Mouse (Mus musculus): ENCODE data around the gene Gatd1. TPM values are rescaled to one million over a fixed set of nuclear protein-coding genes. Genes with fewer than 3 reads are reported as not detected.
A peak's percentile ranks its signal among the peaks of the same experiment; 100 is the strongest.

Gene Gatd1
- polyA plus RNA-seq, 1 experiment, result 33.6 TPM

GRCm38 (mm10) chr7:141381068-141381835 lies 32.7 kb downstream of the Gatd1 start:
- Histone ChIP-seq H3K4me3 (replicated peaks; ENCODE audit: control insufficient read depth, low read depth, low read length) (no peak overlapping the region), H3K27ac (ENCODE audit: control insufficient read depth, insufficient read depth, low read depth, low read length, poor library complexity) (peak overlapping the region; percentile 2; the same call in 1 of the 2 replicates), H3K4me1 (ENCODE audit: control insufficient read depth, insufficient read depth, low read length) (peaks cover 3% of the 10 kb centered on the region; the same call in 1 of the 2 replicates)
- WGBS, result 48% methylated on average over 4 of the region's 4 CpGs
- TF ChIP-seq POLR2A (IDR thresholded peaks at IDR 0.05; ENCODE audit: borderline replicate concordance, control insufficient read depth, low read depth, low read length), result no peak

DNA sequence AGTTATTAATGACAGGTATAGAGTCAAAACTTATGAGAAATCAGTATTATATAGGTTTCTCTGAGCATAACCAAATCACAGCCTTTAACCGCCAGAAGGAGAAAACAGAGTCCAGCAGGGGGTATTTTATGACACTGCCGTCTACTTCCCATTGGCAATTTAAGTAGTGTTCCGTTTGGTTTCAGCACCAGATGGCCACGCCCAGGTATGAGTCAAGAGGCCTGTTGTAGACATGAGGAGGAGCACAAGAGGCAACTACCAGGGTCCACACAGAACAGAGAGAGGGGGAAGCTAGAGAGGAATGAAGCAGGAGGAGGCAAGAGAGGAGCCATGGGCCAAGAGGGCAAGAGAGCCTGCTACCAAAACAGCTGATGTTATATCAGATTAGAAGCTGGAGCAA lies 34.4 kb downstream of the Gatd1 start:
- WGBS, result 23% methylated on average over 4 of the region's 4 CpGs
- Histone ChIP-seq H3K27ac (ENCODE audit: control insufficient read depth, insufficient read depth, low read depth, low read length, poor library complexity) (peak overlapping the region; percentile 78), H3K4me3 (replicated peaks; ENCODE audit: control insufficient read depth, low read depth, low read length) (no peak overlapping the region), H3K4me1 (ENCODE audit: control insufficient read depth, insufficient read depth, low read length) (peaks cover 3% of the 10 kb centered on the region; the same call in 1 of the 2 replicates)
- TF ChIP-seq CTCF (IDR thresholded peaks at IDR 0.05; ENCODE audit: control insufficient read depth, insufficient read depth, low read length) (no peak), POLR2A (IDR thresholded peaks at IDR 0.05; ENCODE audit: borderline replicate concordance, control insufficient read depth, low read depth, low read length) (no peak)

GRCm38 (mm10) chr7:141374399-141374798 lies 39.5 kb downstream of the Gatd1 start:
- no peaks in the 10 kb centered on the region; the same call in 1 of the 2 replicates for H3K4me1 ChIP-seq (ENCODE audit: control insufficient read depth, insufficient read depth, low read length)
- H3K4me3 ChIP-seq (replicated peaks; ENCODE audit: control insufficient read depth, low read depth, low read length), result no peak overlapping the region
- TF ChIP-seq POLR2A (IDR thresholded peaks at IDR 0.05; ENCODE audit: borderline replicate concordance, control insufficient read depth, low read depth, low read length) (no peak), CTCF (IDR thresholded peaks at IDR 0.05; ENCODE audit: control insufficient read depth, insufficient read depth, low read length) (no peak)
- no peak overlapping the region for H3K27ac ChIP-seq (ENCODE audit: control insufficient read depth, insufficient read depth, low read depth, low read length, poor library complexity)

DNA sequence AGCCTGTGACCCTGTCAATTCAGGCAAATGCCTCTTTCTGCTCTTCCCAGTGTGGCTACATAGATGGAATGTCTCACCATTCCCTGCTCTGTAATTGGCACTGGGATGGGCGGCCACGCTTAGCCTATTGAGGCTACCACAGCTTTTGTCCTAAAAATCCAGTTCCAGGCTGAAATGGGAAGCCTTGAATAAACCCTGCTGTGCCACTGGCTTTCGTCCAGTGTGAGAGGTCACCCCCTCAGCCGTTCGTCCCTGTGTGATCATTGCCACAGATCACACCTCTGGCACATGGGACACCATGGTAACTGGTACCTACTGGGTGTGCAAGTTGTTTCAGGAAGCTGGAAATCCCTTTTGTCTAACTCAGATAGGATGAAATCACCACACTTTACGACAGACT lies 40.3 kb downstream of the Gatd1 start:
- no peak for TF ChIP-seq CTCF (IDR thresholded peaks at IDR 0.05; ENCODE audit: control insufficient read depth, insufficient read depth, low read length)
- no peak for TF ChIP-seq POLR2A (IDR thresholded peaks at IDR 0.05; ENCODE audit: borderline replicate concordance, control insufficient read depth, low read depth, low read length)
- Histone ChIP-seq H3K4me3 (replicated peaks; ENCODE audit: control insufficient read depth, low read depth, low read length) (no peak overlapping the region), H3K4me1 (ENCODE audit: control insufficient read depth, insufficient read depth, low read length) (no peaks in the 10 kb centered on the region; the same call in 1 of the 2 replicates), H3K27ac (ENCODE audit: control insufficient read depth, insufficient read depth, low read depth, low read length, poor library complexity) (no peak overlapping the region)
- 78% methylated on average over 6 of the region's 6 CpGs for WGBS

- Histone ChIP-seq H3K4me3 (replicated peaks; ENCODE audit: control insufficient read depth, low read depth, low read length) (no peak overlapping the region), H3K4me1 (ENCODE audit: control insufficient read depth, insufficient read depth, low read length) (no peaks in the 10 kb centered on the region; the same call in 1 of the 2 replicates), H3K27ac (ENCODE audit: control insufficient read depth, insufficient read depth, low read depth, low read length, poor library complexity) (peak overlapping the region; percentile 48; the same call in 1 of the 2 replicates)
- 30% methylated on average over 6 of the region's 6 CpGs for WGBS
- TF ChIP-seq POLR2A (IDR thresholded peaks at IDR 0.05; ENCODE audit: borderline replicate concordance, control insufficient read depth, low read depth, low read length), result no peak
- no peak for TF ChIP-seq CTCF (IDR thresholded peaks at IDR 0.05; ENCODE audit: control insufficient read depth, insufficient read depth, low read length)
Measured at GRCm38 (mm10) chr7:141371942-141372595, 41.9 kb downstream of the Gatd1 start.

- 19% methylated on average over 5 of the region's 5 CpGs for WGBS
- peaks cover 2% of the 10 kb centered on the region; the same call in 1 of the 2 replicates for H3K4me1 ChIP-seq (ENCODE audit: control insufficient read depth, insufficient read depth, low read length)
- H3K27ac ChIP-seq (ENCODE audit: control insufficient read depth, insufficient read depth, low read depth, low read length, poor library complexity), result peak overlapping the region; percentile 26; the same call in 1 of the 2 replicates
- H3K4me3 ChIP-seq (replicated peaks; ENCODE audit: control insufficient read depth, low read depth, low read length), result no peak overlapping the region
- no peak for TF ChIP-seq CTCF (IDR thresholded peaks at IDR 0.05; ENCODE audit: control insufficient read depth, insufficient read depth, low read length)
Measured at GRCm38 (mm10) chr7:141369918-141370317, 44.0 kb downstream of the Gatd1 start.

DNA sequence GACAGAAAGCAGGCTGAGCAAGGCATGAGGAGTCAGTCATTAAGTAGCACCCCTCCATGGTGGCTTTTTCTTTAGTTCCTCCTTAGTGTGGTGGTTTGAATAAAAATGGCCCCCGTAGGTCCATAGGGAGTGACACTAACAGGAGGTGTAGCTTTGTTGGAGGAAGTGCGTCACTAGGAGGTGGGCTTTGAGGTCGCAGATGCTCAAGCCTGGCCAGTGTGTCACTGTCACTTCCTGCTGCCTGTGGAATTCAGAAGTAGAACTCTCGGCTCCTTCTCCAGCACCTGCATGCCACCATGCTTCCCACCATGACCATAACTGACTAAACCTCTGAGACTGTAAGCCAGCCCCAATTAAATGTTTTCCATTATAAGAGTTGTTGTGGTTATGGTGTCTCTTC lies 46.6 kb downstream of the Gatd1 start:
- H3K4me3 ChIP-seq (replicated peaks; ENCODE audit: control insufficient read depth, low read depth, low read length), result no peak overlapping the region
- TF ChIP-seq POLR2A (IDR thresholded peaks at IDR 0.05; ENCODE audit: borderline replicate concordance, control insufficient read depth, low read depth, low read length), result no peak
- no peak for TF ChIP-seq CTCF (IDR thresholded peaks at IDR 0.05; ENCODE audit: control insufficient read depth, insufficient read depth, low read length)
- WGBS, result 77% methylated on average over 4 of the region's 4 CpGs
- no peak overlapping the region for H3K27ac ChIP-seq (ENCODE audit: control insufficient read depth, insufficient read depth, low read depth, low read length, poor library complexity)
- peaks cover 3% of the 10 kb centered on the region; the same call in 1 of the 2 replicates for H3K4me1 ChIP-seq (ENCODE audit: control insufficient read depth, insufficient read depth, low read length)

DNA sequence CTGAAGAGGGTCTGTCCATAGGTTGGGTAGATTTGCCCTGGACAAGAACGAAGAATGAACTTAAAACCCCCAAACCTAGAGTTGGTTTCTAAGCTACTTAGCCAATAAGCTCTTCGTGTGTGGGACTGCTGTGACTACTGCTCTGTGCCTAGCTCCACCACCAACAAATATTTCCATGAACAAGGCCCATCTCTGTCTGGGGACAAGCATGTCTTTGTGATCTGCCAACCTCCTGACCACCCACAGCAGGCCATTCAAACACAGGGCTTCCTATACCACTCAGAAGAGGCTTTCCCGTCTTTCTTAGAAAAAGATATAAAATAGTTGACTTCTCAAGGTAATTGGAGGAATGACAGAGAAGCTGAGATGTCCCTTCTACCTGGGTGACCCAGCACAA lies 48.9 kb downstream of the Gatd1 start:
- no peak overlapping the region for H3K4me3 ChIP-seq (replicated peaks; ENCODE audit: control insufficient read depth, low read depth, low read length)
- peak overlapping the region; percentile 49; the same call in 1 of the 2 replicates for H3K27ac ChIP-seq (ENCODE audit: control insufficient read depth, insufficient read depth, low read depth, low read length, poor library complexity)
- 61% methylated on average over 3 of the region's 3 CpGs for WGBS
- no peak for TF ChIP-seq POLR2A (IDR thresholded peaks at IDR 0.05; ENCODE audit: borderline replicate concordance, control insufficient read depth, low read depth, low read length)
- no peak for TF ChIP-seq CTCF (IDR thresholded peaks at IDR 0.05; ENCODE audit: control insufficient read depth, insufficient read depth, low read length)
- peaks cover 3% of the 10 kb centered on the region; the same call in 1 of the 2 replicates for H3K4me1 ChIP-seq (ENCODE audit: control insufficient read depth, insufficient read depth, low read length)

All from bone marrow, adult 2 months (tissue).